Mouse (Mus musculus): ENCODE measurements around the gene Mfsd7a. TPM values are rescaled to one million over a fixed set of nuclear protein-coding genes. Genes with fewer than 3 reads are reported as not detected.
A peak's percentile ranks its signal among the peaks of the same experiment; 100 is the strongest.
"Not testable (repeated sequence)": the region's sequence is repeated elsewhere in the genome, so short reads cannot be mapped to it uniquely, and the experiment has no call there.

The Mfsd7a gene
- 0.67 and 0.69 TPM in 2 replicates for polyA plus RNA-seq (2015; fragmentation: Nextera tagmentation; extraction: Ambion mirVana)

DNA sequence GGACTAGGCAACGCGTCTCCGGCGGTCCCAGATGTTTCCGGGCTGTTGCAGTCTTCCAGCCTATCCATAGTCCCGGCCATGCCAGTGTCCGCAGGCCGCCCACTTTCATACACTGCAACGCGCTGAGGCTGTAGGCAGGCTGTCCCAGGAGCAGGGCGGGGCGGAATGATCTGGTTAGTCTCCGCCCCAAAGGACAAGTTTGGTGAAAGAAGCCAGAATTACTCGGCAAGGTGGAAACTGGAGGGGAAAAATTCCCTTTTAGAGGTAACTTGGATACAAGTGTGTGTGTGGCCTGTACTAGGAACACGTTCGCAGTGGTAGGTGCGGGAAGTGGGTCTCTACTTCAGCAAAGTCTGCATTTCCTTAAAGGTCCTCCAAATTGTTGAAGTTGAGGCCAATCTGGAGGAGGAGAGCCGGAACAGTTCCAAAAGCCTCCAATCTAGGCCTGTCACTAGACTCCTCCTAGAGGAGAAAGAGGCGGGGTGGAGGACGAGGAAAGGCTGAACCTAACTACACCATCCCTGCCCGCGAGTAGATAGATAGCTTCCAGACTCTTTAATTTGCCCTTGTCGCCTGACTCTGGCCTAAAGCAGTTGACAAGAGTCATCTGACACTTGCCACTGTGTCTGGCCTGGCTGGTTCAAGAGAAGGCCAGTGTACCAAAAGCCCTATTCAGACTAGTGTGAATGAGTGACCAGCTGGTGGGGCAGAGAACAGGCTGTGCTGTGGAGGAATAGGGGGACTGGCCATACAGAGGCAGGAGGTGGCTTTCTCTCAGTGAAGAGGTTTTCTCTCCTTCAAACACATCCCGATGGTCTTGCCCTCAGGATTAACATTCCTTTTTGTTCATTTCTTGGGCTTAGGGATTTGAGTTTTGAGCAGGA, at the start of gene Mfsd7a:
Mfsd7a (minus strand) TSS at position 107 of the 884 bp plus-strand sequence.
- no peaks in the 10 kb centered on the region for H3K9me3 ChIP-seq (replicated peaks; ENCODE audit: control insufficient read depth, low read length)
- H3K4me1 ChIP-seq (ENCODE audit: control insufficient read depth, insufficient read depth, low read length): peaks cover 2% of the 10 kb centered on the region; the same call in 1 of the 2 replicates
- H3K9ac ChIP-seq (ENCODE audit: low read length): peak within 1 kb of the TSS; percentile 66
- ATAC-seq (ENCODE audit: insufficient read depth, low FRiP score): peak; percentile 92
- H3K4me3 ChIP-seq (replicated peaks; ENCODE audit: low read length): peak within 1 kb of the TSS; percentile 51
- peak within 1 kb of the TSS; percentile 73 for H3K27ac ChIP-seq (ENCODE audit: low read length)
- WGBS: 9% methylated on average over 24 of the region's 24 CpGs
- H3K27me3 ChIP-seq (ENCODE audit: control insufficient read depth, insufficient read depth, low read length): no peaks in the 10 kb centered on the region
- H3K4me2 ChIP-seq (ENCODE audit: low read depth, low read length): peak within 1 kb of the TSS; percentile 72
- H3K36me3 ChIP-seq (ENCODE audit: control insufficient read depth, insufficient read depth, low read length): no peaks in the 10 kb centered on the region

DNA sequence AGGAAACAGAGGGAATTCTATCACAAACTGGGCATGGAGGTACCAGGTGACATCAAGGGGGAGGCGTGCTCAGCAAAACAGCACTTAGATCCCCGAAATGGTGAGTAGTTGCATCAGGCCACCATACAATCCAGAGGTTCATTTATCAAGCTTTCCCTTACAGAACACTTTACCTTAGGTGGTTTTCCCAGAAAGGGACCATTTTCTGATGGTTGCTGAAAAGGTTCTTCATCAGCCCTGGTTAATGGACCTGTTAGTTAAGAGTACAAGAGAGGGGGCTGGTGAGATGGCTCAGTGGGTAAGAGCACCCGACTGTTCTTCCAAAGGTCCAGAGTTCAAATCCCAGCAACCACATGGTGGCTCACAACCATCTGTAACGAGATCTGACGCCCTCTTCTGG, 37.5 kb upstream of the Mfsd7a start:
- not testable (repeated sequence) for H3K4me2 ChIP-seq (ENCODE audit: low read depth, low read length); H3K4me3 ChIP-seq (replicated peaks; ENCODE audit: low read length); H3K27ac ChIP-seq (ENCODE audit: low read length); H3K4me1 ChIP-seq (ENCODE audit: control insufficient read depth, insufficient read depth, low read length); H3K9ac ChIP-seq (ENCODE audit: low read length); H3K27me3 ChIP-seq (ENCODE audit: control insufficient read depth, insufficient read depth, low read length); H3K9me3 ChIP-seq (replicated peaks; ENCODE audit: control insufficient read depth, low read length); ATAC-seq (ENCODE audit: insufficient read depth, low FRiP score)
- H3K36me3 ChIP-seq (ENCODE audit: control insufficient read depth, insufficient read depth, low read length): peaks cover 14% of the 10 kb centered on the region
- WGBS: 91% methylated on average over 5 of the region's 5 CpGs

DNA sequence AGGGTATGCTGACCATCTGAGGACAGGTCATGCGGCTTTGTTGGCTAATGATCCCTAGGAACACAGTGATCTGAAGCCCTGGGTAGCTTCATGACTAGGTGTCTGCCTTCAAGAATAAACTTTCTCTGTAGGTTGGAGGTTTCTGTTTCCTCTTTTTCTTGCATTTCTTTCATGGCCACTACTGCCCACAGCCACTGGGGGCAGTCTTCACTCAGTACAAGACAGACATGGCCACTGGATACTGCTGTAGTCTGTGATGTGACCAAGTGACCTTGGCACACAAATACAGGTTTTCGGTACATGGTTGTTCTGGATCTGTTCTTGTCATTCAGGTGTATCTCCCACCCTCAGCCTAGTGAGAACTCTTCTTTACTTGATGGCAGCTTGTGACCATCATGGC, 36.5 kb upstream of the Mfsd7a start:
- no peak for ATAC-seq (ENCODE audit: insufficient read depth, low FRiP score)
- peaks cover 10% of the 10 kb centered on the region for H3K36me3 ChIP-seq (ENCODE audit: control insufficient read depth, insufficient read depth, low read length)

GRCm38 (mm10) chr5:108483006-108483405, 34.3 kb upstream of the Mfsd7a start:
- peaks cover 2% of the 10 kb centered on the region; the same call in 1 of the 2 replicates for H3K36me3 ChIP-seq (ENCODE audit: control insufficient read depth, insufficient read depth, low read length)
- H3K4me2 ChIP-seq (ENCODE audit: low read depth, low read length): no peak overlapping the region
- H3K27ac ChIP-seq (ENCODE audit: low read length): no peak overlapping the region
- no peak overlapping the region for H3K9ac ChIP-seq (ENCODE audit: low read length)
- H3K9me3 ChIP-seq (replicated peaks; ENCODE audit: control insufficient read depth, low read length): no peaks in the 10 kb centered on the region
- H3K27me3 ChIP-seq (ENCODE audit: control insufficient read depth, insufficient read depth, low read length): no peaks in the 10 kb centered on the region
- ATAC-seq (ENCODE audit: insufficient read depth, low FRiP score): no peak
- H3K4me3 ChIP-seq (replicated peaks; ENCODE audit: low read length): no peak overlapping the region
- H3K4me1 ChIP-seq (ENCODE audit: control insufficient read depth, insufficient read depth, low read length): no peaks in the 10 kb centered on the region
- WGBS: 89% methylated on average over 6 of the region's 6 CpGs

More for the DNA sequence above, 36.5 kb upstream of the Mfsd7a start:
- 87% methylated on average over 2 of the region's 2 CpGs for WGBS
- H3K9ac ChIP-seq (ENCODE audit: low read length): no peak overlapping the region
- H3K4me1 ChIP-seq (ENCODE audit: control insufficient read depth, insufficient read depth, low read length): no peaks in the 10 kb centered on the region
- H3K27me3 ChIP-seq (ENCODE audit: control insufficient read depth, insufficient read depth, low read length): no peaks in the 10 kb centered on the region
- no peak overlapping the region for H3K27ac ChIP-seq (ENCODE audit: low read length)
- H3K9me3 ChIP-seq (replicated peaks; ENCODE audit: control insufficient read depth, low read length): no peaks in the 10 kb centered on the region
- H3K4me3 ChIP-seq (replicated peaks; ENCODE audit: low read length): no peak overlapping the region
- no peak overlapping the region for H3K4me2 ChIP-seq (ENCODE audit: low read depth, low read length)

DNA sequence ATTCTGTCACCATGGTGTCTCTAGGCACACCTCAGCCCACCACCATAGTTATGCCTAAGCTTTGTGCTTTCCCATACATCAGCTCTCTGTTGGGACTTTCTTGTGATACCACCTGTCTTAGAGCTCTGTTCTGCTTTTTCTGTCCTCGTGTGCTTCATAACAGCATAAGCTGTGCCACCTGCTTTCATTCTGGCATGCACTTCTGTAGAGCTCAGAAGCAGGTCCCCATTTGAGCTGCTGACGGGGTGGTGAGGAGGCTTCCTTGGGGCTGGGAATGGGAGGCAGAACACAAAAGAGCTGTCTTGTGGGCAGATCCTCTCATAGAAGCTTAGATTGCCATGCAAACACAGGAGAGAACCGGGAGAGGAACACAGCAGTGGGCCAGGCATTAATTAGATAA, 27.3 kb upstream of the Mfsd7a start:
- no peak for ATAC-seq (ENCODE audit: insufficient read depth, low FRiP score)
- 83% methylated on average over 3 of the region's 3 CpGs for WGBS
- peaks cover 26% of the 10 kb centered on the region for H3K36me3 ChIP-seq (ENCODE audit: control insufficient read depth, insufficient read depth, low read length)

GRCm38 (mm10) chr5:108473737-108474136, 25.0 kb upstream of the Mfsd7a start:
- no peak for ATAC-seq (ENCODE audit: insufficient read depth, low FRiP score)
- no peak overlapping the region for H3K4me2 ChIP-seq (ENCODE audit: low read depth, low read length)
- WGBS: 84% methylated on average over 4 of the region's 4 CpGs

More for the DNA sequence above, 27.3 kb upstream of the Mfsd7a start:
- Histone ChIP-seq H3K4me2 (ENCODE audit: low read depth, low read length) (no peak overlapping the region), H3K4me1 (ENCODE audit: control insufficient read depth, insufficient read depth, low read length) (no peaks in the 10 kb centered on the region), H3K27ac (ENCODE audit: low read length) (no peak overlapping the region), H3K9ac (ENCODE audit: low read length) (no peak overlapping the region), H3K9me3 (replicated peaks; ENCODE audit: control insufficient read depth, low read length) (no peaks in the 10 kb centered on the region), H3K4me3 (replicated peaks; ENCODE audit: low read length) (no peak overlapping the region), H3K27me3 (ENCODE audit: control insufficient read depth, insufficient read depth, low read length) (no peaks in the 10 kb centered on the region)

GRCm38 (mm10) chr5:108469617-108470016, 20.9 kb upstream of the Mfsd7a start:
- H3K4me3 ChIP-seq (replicated peaks; ENCODE audit: low read length): no peak overlapping the region
- ATAC-seq (ENCODE audit: insufficient read depth, low FRiP score): no peak
- H3K9me3 ChIP-seq (replicated peaks; ENCODE audit: control insufficient read depth, low read length): no peaks in the 10 kb centered on the region
- no peak overlapping the region for H3K4me2 ChIP-seq (ENCODE audit: low read depth, low read length)
- no peak overlapping the region for H3K9ac ChIP-seq (ENCODE audit: low read length)
- H3K27ac ChIP-seq (ENCODE audit: low read length): no peak overlapping the region
- no peaks in the 10 kb centered on the region for H3K27me3 ChIP-seq (ENCODE audit: control insufficient read depth, insufficient read depth, low read length)
- 0 out of 2 replicates have a peak, but pooled peaks cover 4% of the 10 kb centered on the region for H3K4me1 ChIP-seq (ENCODE audit: control insufficient read depth, insufficient read depth, low read length)
- WGBS: 65% methylated on average over 7 of the region's 7 CpGs
- H3K36me3 ChIP-seq (ENCODE audit: control insufficient read depth, insufficient read depth, low read length): peaks cover 12% of the 10 kb centered on the region

More at GRCm38 (mm10) chr5:108473737-108474136, 25.0 kb upstream of the Mfsd7a start:
- H3K36me3 ChIP-seq (ENCODE audit: control insufficient read depth, insufficient read depth, low read length): peaks cover 26% of the 10 kb centered on the region
- H3K27me3 ChIP-seq (ENCODE audit: control insufficient read depth, insufficient read depth, low read length): no peaks in the 10 kb centered on the region
- H3K9ac ChIP-seq (ENCODE audit: low read length): no peak overlapping the region
- H3K4me1 ChIP-seq (ENCODE audit: control insufficient read depth, insufficient read depth, low read length): no peaks in the 10 kb centered on the region
- H3K9me3 ChIP-seq (replicated peaks; ENCODE audit: control insufficient read depth, low read length): no peaks in the 10 kb centered on the region
- no peak overlapping the region for H3K4me3 ChIP-seq (replicated peaks; ENCODE audit: low read length)
- no peak overlapping the region for H3K27ac ChIP-seq (ENCODE audit: low read length)

DNA sequence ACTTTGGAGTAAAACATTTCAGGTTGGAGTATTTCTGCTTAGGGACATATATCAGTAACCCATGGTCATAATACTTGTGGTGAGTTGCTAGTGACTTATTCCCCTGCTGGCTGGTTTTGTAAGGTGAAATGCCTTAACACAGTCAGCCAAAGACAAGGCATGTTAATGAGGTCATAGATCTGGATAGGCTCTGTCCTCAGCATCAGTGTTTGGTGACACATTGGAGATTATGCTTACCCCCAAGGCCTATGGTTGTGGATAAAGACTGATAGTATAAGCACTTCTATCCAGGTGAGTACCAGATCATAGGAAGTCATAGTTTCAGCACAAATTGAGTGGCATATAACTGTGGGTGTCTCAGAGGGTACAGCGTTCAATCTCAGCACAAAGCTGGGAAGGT, 18.0 kb upstream of the Mfsd7a start:
- WGBS: 93% methylated on average over 1 of the region's 1 CpGs
- Histone ChIP-seq H3K4me1 (ENCODE audit: control insufficient read depth, insufficient read depth, low read length) (peaks cover 25% of the 10 kb centered on the region), H3K4me3 (replicated peaks; ENCODE audit: low read length) (no peak overlapping the region), H3K36me3 (ENCODE audit: control insufficient read depth, insufficient read depth, low read length) (no peaks in the 10 kb centered on the region), H3K27me3 (ENCODE audit: control insufficient read depth, insufficient read depth, low read length) (no peaks in the 10 kb centered on the region), H3K27ac (ENCODE audit: low read length) (no peak overlapping the region), H3K9me3 (replicated peaks; ENCODE audit: control insufficient read depth, low read length) (no peaks in the 10 kb centered on the region), H3K4me2 (ENCODE audit: low read depth, low read length) (no peak overlapping the region), H3K9ac (ENCODE audit: low read length) (no peak overlapping the region)
- no peak for ATAC-seq (ENCODE audit: insufficient read depth, low FRiP score)

DNA sequence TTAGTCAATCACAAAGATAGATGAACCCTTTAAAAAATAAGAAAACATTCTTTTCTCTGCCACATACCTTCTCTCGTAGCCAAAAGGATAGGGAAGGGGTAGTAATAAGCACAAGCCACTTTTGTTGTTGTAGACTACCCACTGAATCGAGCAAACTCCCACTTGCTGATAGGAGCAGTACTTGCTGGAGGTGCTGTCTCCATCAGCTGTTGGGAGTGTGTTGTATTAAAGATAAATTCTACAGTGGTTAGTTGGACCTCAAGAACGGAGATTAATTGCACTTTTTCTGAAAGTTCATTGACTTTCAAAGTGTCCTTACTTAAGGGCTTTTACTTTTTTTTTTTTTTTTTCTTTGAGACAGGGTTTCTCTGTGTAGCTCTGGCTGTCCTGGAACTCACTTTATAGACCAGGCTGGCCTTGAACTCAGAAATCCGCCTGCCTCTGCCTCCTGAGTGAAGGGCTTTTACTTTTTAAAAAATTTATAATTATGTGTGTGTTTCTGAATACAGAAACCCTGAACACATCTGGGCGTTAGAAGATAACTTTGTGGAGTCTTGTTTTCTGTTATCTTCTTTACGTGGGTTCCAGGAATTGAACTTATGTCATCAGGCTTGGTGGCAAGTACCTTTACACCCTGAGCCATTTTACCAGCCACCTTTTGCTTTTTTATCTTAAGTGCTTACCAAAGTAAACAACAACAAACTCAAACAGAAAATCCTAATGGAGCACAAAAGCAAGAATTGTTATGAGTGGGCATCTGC, 16.6 kb upstream of the Mfsd7a start:
- no peak overlapping the region for H3K27ac ChIP-seq (ENCODE audit: low read length)
- no peaks in the 10 kb centered on the region for H3K9me3 ChIP-seq (replicated peaks; ENCODE audit: control insufficient read depth, low read length)
- no peak overlapping the region for H3K9ac ChIP-seq (ENCODE audit: low read length)
- H3K4me2 ChIP-seq (ENCODE audit: low read depth, low read length): no peak overlapping the region
- peaks cover 29% of the 10 kb centered on the region for H3K4me1 ChIP-seq (ENCODE audit: control insufficient read depth, insufficient read depth, low read length)
- 78% methylated on average over 6 of the region's 6 CpGs for WGBS
- H3K27me3 ChIP-seq (ENCODE audit: control insufficient read depth, insufficient read depth, low read length): no peaks in the 10 kb centered on the region
- no peaks in the 10 kb centered on the region for H3K36me3 ChIP-seq (ENCODE audit: control insufficient read depth, insufficient read depth, low read length)
- ATAC-seq (ENCODE audit: insufficient read depth, low FRiP score): no peak
- H3K4me3 ChIP-seq (replicated peaks; ENCODE audit: low read length): no peak overlapping the region

Measured in stomach, embryonic 16.5 days (tissue).